Mouse (Mus musculus): ENCODE results near the gene Adamtsl3.

DNA sequence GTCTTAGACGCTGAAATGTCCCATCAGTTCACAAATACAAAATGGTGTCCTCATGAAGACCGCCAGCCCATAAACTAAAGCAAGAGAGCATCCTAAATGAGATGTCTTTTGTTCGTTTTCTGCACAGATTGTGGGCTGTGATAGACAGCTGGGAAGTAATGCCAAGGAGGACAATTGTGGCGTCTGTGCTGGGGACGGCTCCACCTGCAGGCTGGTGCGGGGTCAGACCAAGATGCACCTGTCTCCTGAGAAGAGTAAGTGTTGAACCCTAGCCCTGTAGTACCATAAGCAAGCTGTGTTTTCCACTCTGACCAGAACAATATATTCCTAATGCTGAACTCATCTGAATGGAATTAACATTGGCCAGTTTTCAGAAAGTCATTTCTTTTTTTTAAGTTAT is 129.9 kb downstream of the Adamtsl3 start:
- TF ChIP-seq POLR2A (IDR thresholded peaks at IDR 0.05; ENCODE audit: low read depth, low read length) (no peak), CTCF (IDR thresholded peaks at IDR 0.05; ENCODE audit: borderline replicate concordance, insufficient read depth, low read length) (no peak)
